Mouse (Mus musculus) kidney, adult 2 months (tissue): ENCODE measurements around the gene AI837181. TPM values are rescaled to one million over a fixed set of nuclear protein-coding genes. Genes with fewer than 3 reads are reported as not detected.

Experiments
- DNase-seq: peaks from one replicate; pipeline ENCODE4 v3.0.0; 2021
- H3K27ac ChIP-seq: fragments of 200-500 bp; 2 replicates; pipeline ENCODE4 v1.5.1; 2012; ENCODE audit warnings: low read depth, low read length, control low read depth, inconsistent platforms; ENCODE audit not compliant: insufficient read depth
- H3K27me3 ChIP-seq: fragments of 200-500 bp; replicated peaks from 2 replicates; pipeline ENCODE4 v1.6.1; 2012; ENCODE audit warnings: mild to moderate bottlenecking, moderate library complexity, low read length, inconsistent platforms; ENCODE audit not compliant: control insufficient read depth, insufficient read depth
- H3K36me3 ChIP-seq: fragments of 200-500 bp; 2 replicates; pipeline ENCODE4 v1.6.1; 2012; ENCODE audit warnings: mild to moderate bottlenecking, moderate library complexity, low read length, inconsistent platforms; ENCODE audit not compliant: control insufficient read depth, insufficient read depth
- H3K4me1 ChIP-seq: fragments of 200-500 bp; 2 replicates; pipeline ENCODE4 v1.6.1; 2011; ENCODE audit warnings: low read length; ENCODE audit not compliant: control insufficient read depth, insufficient read depth
- H3K4me3 ChIP-seq: fragments of 200-500 bp; 2 replicates; pipeline ENCODE4 v1.5.1; 2011; ENCODE audit warnings: mild to moderate bottlenecking, low read depth, low read length, control low read depth; ENCODE audit not compliant: insufficient read depth
- CTCF ChIP-seq: fragments of 200-500 bp; conservative IDR thresholded peaks from 2 replicates; pipeline ENCODE4 v1.5.1; 2011; ENCODE audit warnings: low read depth, mild to moderate bottlenecking, control low read depth, low read length, moderate library complexity, mixed read lengths; ENCODE audit not compliant: insufficient read depth, insufficient read length
- POLR2A ChIP-seq: fragments of 200-500 bp; IDR thresholded peaks from one replicate; pipeline ENCODE4 v1.6.1; 2011; ENCODE audit warnings: low read depth, low read length, control low read depth
- WGBS: fragments of 180-500 bp; shearing (Covaris S2); methylation state at CpG from one replicate; pipeline ENCODE4 v1.1.7; 2018; 5-methylcytosine and 5-hydroxymethylcytosine counted together
- polyA plus RNA-seq: library from polyadenylated mRNA; depleted of rRNA; stranded (reverse); fragments of >200 nt; gene quantifications from 2 replicates; pipeline ENCODE4 v1.2.3, GENCODE M21; 2012; rRNA removed

Gene AI837181
- polyA plus RNA-seq, 1 experiment: 71.4 TPM

DNA sequence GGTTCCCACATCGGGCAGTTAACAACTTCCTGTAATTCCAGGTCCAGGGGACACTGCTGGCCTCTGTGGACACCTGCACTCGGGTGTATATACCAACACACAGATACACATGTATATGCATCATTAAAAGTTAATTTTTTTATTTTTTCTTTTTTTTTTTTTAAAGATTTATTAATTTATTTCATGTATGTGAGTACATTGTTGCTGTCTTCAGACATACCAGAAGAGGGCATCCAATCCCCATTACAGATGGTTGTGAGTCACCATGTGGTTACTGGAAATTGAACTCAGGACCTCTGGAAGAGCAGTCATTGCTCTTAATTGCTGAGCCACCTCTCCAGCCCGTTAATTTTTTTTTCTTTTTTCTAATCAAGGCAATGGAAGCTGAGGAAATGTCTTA, 47.9 kb downstream of the AI837181 start:
- no peak for DNase-seq
- Histone ChIP-seq H3K4me1 (no peaks in the 10 kb centered on the region), H3K36me3 (no peaks in the 10 kb centered on the region), H3K4me3 (no peak overlapping the region), H3K27ac (no peak overlapping the region), H3K27me3 (no peaks in the 10 kb centered on the region)
- 73% methylated on average over 3 of the region's 3 CpGs for WGBS
- TF ChIP-seq POLR2A: no peak
- TF ChIP-seq CTCF: no peak

DNA sequence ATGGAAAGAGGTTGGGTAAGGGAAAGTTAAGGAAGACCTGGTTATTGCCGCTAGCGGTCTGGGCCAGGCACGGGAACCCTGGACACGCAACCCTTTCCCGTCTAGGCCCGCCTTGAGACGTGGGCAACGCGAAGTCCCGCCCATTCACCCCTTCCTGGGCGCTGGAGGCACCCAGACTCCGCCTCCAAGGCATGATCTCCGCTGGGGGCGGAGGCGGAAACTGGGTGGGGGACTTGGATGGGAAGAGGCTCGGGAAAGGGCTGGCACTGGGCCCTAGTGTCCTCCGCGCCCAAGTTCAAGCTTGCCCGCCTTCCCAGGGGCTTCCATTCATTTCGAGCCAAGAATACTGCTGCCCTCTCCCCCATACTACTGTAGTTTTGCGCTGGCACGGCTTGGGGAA, 48.8 kb downstream of the AI837181 start, which contains the start of gene Efemp2:
TSS of gene Efemp2 (plus strand) at position 235 of the 400 bp plus-strand sequence.
- DNase-seq: peak; percentile 88
- no peaks in the 10 kb centered on the region for H3K4me1 ChIP-seq
- 5% methylated on average over 22 of the region's 22 CpGs for WGBS
- no peaks in the 10 kb centered on the region for H3K36me3 ChIP-seq
- no peaks in the 10 kb centered on the region for H3K27me3 ChIP-seq
- peak within 1 kb of the TSS; percentile 46 for H3K4me3 ChIP-seq
- peak within 1 kb of the TSS; percentile 36; the same call in 1 of the 2 replicates for H3K27ac ChIP-seq
- TF ChIP-seq POLR2A (no peak), CTCF (no peak)

DNA sequence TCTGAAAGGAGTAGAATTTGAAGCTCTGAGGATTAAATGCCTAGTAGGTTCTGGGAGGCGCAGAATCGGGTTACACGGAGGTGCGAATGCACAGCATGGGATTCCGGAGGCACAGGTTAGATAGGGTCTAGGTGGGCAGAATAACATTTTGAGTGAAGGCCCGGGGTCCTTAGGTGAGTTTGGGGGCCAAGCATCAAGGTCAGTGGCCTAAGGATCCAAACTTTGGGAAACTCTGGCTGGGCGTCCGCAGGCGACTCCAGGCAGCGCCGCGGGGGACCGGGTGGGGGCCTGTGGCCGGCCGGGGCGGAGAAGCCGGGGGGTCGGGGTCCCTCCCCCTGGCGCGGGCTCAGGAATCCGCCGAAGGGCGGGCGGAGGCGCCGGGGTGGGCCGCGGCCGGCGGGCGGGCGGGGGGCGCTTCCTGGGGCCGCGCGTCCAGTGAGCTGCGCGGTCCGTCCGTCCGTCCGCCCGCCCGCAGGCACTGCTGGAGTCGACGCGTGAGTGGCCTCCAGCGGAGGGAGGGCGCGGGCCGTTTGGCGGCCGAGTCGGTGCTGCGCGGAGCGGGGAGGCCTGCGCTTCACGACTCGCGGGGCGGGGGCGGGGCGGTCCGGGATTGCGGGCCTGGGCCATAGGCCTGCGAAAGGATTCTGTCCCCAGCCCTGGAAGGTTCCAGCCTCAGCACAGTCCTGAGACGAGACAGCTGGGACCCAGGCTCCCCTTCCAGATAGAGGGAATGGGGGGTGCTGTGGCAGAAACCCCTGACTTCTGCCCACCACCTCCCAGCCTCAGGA, 49.5 kb downstream of the AI837181 start:
- H3K4me1 ChIP-seq: no peaks in the 10 kb centered on the region
- TF ChIP-seq CTCF: no peak
- TF ChIP-seq POLR2A: no peak
- H3K27ac ChIP-seq: peak overlapping the region; percentile 36; the same call in 1 of the 2 replicates
- H3K4me3 ChIP-seq: peak overlapping the region; percentile 46
- DNase-seq: peak; percentile 48
- H3K36me3 ChIP-seq: no peaks in the 10 kb centered on the region
- 3% methylated on average over 68 of the region's 68 CpGs for WGBS
- H3K27me3 ChIP-seq: no peaks in the 10 kb centered on the region

DNA sequence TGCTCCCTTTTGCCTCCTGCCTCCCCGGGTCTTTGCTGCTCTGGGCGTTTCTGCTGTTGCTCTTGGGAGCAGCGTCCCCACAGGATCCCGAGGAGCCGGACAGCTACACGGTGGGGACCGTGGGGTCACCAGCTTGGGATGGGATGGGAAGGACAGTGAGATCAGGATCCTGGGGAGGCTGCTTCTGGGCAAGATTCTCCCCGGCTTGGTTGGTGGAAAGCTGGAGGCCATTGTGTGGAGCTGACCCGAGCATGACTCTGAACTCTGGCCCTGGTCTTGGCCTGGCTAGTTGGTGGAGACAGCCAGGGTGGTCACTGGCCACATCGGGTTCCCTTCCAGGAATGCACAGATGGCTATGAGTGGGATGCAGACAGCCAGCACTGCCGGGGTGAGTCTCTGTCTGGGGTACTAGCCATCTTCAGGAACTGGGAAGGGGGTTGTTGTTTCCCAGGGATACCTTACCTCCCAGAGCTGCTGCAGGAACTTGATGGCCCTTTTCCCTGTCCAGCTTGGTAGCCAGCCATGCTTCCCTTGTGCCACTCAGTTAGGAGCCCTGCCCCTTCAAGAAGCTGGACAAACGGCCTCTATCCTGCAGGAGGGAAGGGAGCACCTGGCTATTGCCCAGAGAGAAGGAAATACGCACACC, 50.2 kb downstream of the AI837181 start:
- WGBS: 39% methylated on average over 13 of the region's 13 CpGs

More for the DNA sequence above, 50.2 kb downstream of the AI837181 start:
- Histone ChIP-seq H3K27ac (peak overlapping the region; percentile 36; the same call in 1 of the 2 replicates), H3K4me3 (peak overlapping the region; percentile 46), H3K4me1 (no peaks in the 10 kb centered on the region), H3K27me3 (no peaks in the 10 kb centered on the region), H3K36me3 (no peaks in the 10 kb centered on the region)
- DNase-seq: no peak
- TF ChIP-seq CTCF (no peak), POLR2A (no peak)

Other genes with a start within 250 kb of the AI837181 start
- 14.3 and 16.1 TPM in 2 replicates for gene Pacs1, start 152.0 kb upstream of the AI837181 start, polyA plus RNA-seq
- 95.8 and 109 TPM in 2 replicates for gene Sf3b2, start 129.7 kb upstream of the AI837181 start, polyA plus RNA-seq
- gene Gal3st3, start 126.8 kb upstream of the AI837181 start, polyA plus RNA-seq: 0.28 and 0.43 TPM in 2 replicates
- 0.08 TPM in 1 of 2 replicates, not detected in the other for gene Catsper1, start 89.4 kb upstream of the AI837181 start, polyA plus RNA-seq
- gene Cst6, start 75.6 kb upstream of the AI837181 start, polyA plus RNA-seq: 0.52 and 1.5 TPM in 2 replicates
- gene Eif1ad, start 58.4 kb upstream of the AI837181 start, polyA plus RNA-seq: 17.8 and 22.0 TPM in 2 replicates
- 106 and 146 TPM in 2 replicates for gene Banf1, start 58.0 kb upstream of the AI837181 start, polyA plus RNA-seq
- 20.2 and 27.4 TPM in 2 replicates for gene Sart1, start 36.4 kb upstream of the AI837181 start, polyA plus RNA-seq
- gene Tsga10ip, start 22.6 kb upstream of the AI837181 start, polyA plus RNA-seq: 0.06 and 0.27 TPM in 2 replicates
- 124 and 150 TPM in 2 replicates for gene Drap1, start 165 bp upstream of the AI837181 start, polyA plus RNA-seq
- 0.07 and 0.27 TPM in 2 replicates for gene Fosl1, start 22.4 kb downstream of the AI837181 start, polyA plus RNA-seq
- 5.0 and 5.8 TPM in 2 replicates for gene Ccdc85b, start 32.8 kb downstream of the AI837181 start, polyA plus RNA-seq
- 99.5 and 117 TPM in 2 replicates for gene Fibp, start 35.5 kb downstream of the AI837181 start, polyA plus RNA-seq
- 1.1 and 4.7 TPM in 2 replicates for gene Ctsw, start 43.4 kb downstream of the AI837181 start, polyA plus RNA-seq
- 43.6 and 50.8 TPM in 2 replicates for gene Efemp2, start 48.8 kb downstream of the AI837181 start, polyA plus RNA-seq
- gene Mus81, start 63.3 kb downstream of the AI837181 start, polyA plus RNA-seq: 29.8 and 35.1 TPM in 2 replicates
- gene Cfl1, start 65.3 kb downstream of the AI837181 start, polyA plus RNA-seq: 395 and 413 TPM in 2 replicates
- gene 1700020D05Rik, start 78.6 kb downstream of the AI837181 start, polyA plus RNA-seq: 0.62 and 0.69 TPM in 2 replicates
- gene Snx32, start 85.4 kb downstream of the AI837181 start, polyA plus RNA-seq: 14.7 and 16.3 TPM in 2 replicates
- gene Ovol1, start 135.5 kb downstream of the AI837181 start, polyA plus RNA-seq: 9.0 and 10.4 TPM in 2 replicates
- gene Ap5b1, start 142.9 kb downstream of the AI837181 start, polyA plus RNA-seq: 10.2 and 13.3 TPM in 2 replicates
- 55.1 and 62.3 TPM in 2 replicates for gene Rnaseh2c, start 176.7 kb downstream of the AI837181 start, polyA plus RNA-seq
- 60.3 and 67.4 TPM in 2 replicates for gene Kat5, start 185.1 kb downstream of the AI837181 start, polyA plus RNA-seq
- gene Rela, start 212.3 kb downstream of the AI837181 start, polyA plus RNA-seq: 58.2 and 59.9 TPM in 2 replicates
- 35.4 and 36.9 TPM in 2 replicates for gene Sipa1, start 238.6 kb downstream of the AI837181 start, polyA plus RNA-seq